In genomic region chr1:21002246-21003142, GRCm38 (mm10) we compare ENCODE assay signal across 10 mouse cellular contexts. TPM values are rescaled to one million over a fixed set of nuclear protein-coding genes. Genes with fewer than 3 reads are reported as not detected.
DNase-seq lines count a peak whose midpoint lies in the region; ATAC-seq lines count a peak whose summit lies in the region.
"Had no signal": no experiment of that assay in that cellular context is flagged by ENCODE, and none has a peak within 500 bp of the region (broad histone marks: within the 10 kb centered on the region; RNA-seq: fewer than 3 reads in every experiment).

No protein-coding gene starts in this region.

- ATAC-seq in lung, embryonic 15.5 days (ENCODE audit: borderline replicate concordance, extremely low read depth, low FRiP score, low TSS enrichment) = peak; percentile 77; the same call in 1 of the 2 replicates

- no peak overlapping the region for H3K4me2 ChIP-seq in lung, embryonic 15.5 days
- H3K4me2 ChIP-seq: neural tube, embryonic 12.5 days had no signal

- H3K36me3 ChIP-seq in heart, embryonic 10.5 days = peaks cover 54% of the 10 kb centered on the region
- H3K36me3 ChIP-seq in lung, embryonic 15.5 days = peaks cover 49% of the 10 kb centered on the region

- no peak overlapping the region for H3K4me3 ChIP-seq in heart, embryonic 10.5 days
- no peak overlapping the region for H3K4me3 ChIP-seq in lung, embryonic 15.5 days
- H3K4me3 ChIP-seq: neural tube, embryonic 12.5 days had no signal

- no peaks in the 10 kb centered on the region for H3K27me3 ChIP-seq in heart, embryonic 10.5 days (ENCODE audit: insufficient read depth, poor library complexity, severe bottlenecking)
- no peaks in the 10 kb centered on the region for H3K27me3 ChIP-seq in lung, embryonic 15.5 days
- H3K27me3 ChIP-seq: CH12.LX; neural tube, embryonic 12.5 days had no signal

- DNase-seq in heart, adult 18-20 months = peak; percentile 63 to 71
- no peak for DNase-seq in heart, embryonic 10.5 days (ENCODE audit: low spot score)
- DNase-seq in NIH3T3 (ENCODE audit: low read depth) = peak; percentile 72
- peak; percentile 64 for DNase-seq in gastrocnemius, adult 18-20 months (ENCODE audit: low spot score)
- no peak for DNase-seq in thymus, postnatal 25 days
- no peak for DNase-seq in retina, postnatal 1 day
- DNase-seq in left cerebral cortex, adult 8-10 months (ENCODE audit: low spot score in 2 of 2) = no peak

- WGBS in heart, embryonic 10.5 days = 90% methylated on average over 14 of the region's 14 CpGs
- WGBS in lung, embryonic 15.5 days = 71% methylated on average over 14 of the region's 14 CpGs

- H3K4me1 ChIP-seq in heart, embryonic 10.5 days = peaks cover 5% of the 10 kb centered on the region
- peaks cover 3% of the 10 kb centered on the region; the same call in 1 of the 2 replicates for H3K4me1 ChIP-seq in lung, embryonic 15.5 days
- H3K4me1 ChIP-seq: neural tube, embryonic 12.5 days had no signal

- H3K9ac ChIP-seq in lung, embryonic 15.5 days = no peak overlapping the region
- H3K9ac ChIP-seq: neural tube, embryonic 12.5 days had no signal

- H3K9me3 ChIP-seq in heart, embryonic 10.5 days = no peaks in the 10 kb centered on the region
- no peaks in the 10 kb centered on the region for H3K9me3 ChIP-seq in lung, embryonic 15.5 days
- H3K9me3 ChIP-seq: neural tube, embryonic 12.5 days had no signal

- no peak overlapping the region for H3K27ac ChIP-seq in heart, embryonic 10.5 days
- peak overlapping the region; percentile 50; the same call in 1 of the 2 replicates for H3K27ac ChIP-seq in lung, embryonic 15.5 days
- H3K27ac ChIP-seq: neural tube, embryonic 12.5 days had no signal

RNA-seq across cellular contexts. Expression of gene Efhc1, which starts 51.1 kb away (rescaled TPM):
- under 1 TPM; 0.32 to 0.82 TPM for total RNA-seq in heart, adult 18-20 months (2021)
- 0.75 and 1.1 TPM in 2 replicates for polyA plus RNA-seq in heart, embryonic 10.5 days (2016; fragmentation: Nextera tagmentation; extraction: Ambion mirVana)
- under 1 TPM; 0.14 to 0.33 TPM for total RNA-seq in gastrocnemius, adult 18-20 months (2021)
- polyA plus RNA-seq in lung, embryonic 15.5 days (2015; fragmentation: Nextera tagmentation; extraction: Ambion mirVana) = 5.2 and 5.3 TPM in 2 replicates
- total RNA-seq in left cerebral cortex, adult 8-10 months (2022) = 1 to 10 TPM; 1.2 to 2.5 (median 2.3) TPM
- total RNA-seq: CH12.LX had no signal

Comparison
In these comparisons a context has a peak if more than half of its experiments do, and no peak if none do; other contexts are left out.
1. DNase-seq: peak in heart, adult 18-20 months (2 of 2), NIH3T3 (single experiment) and gastrocnemius, adult 18-20 months (single experiment); none in heart, embryonic 10.5 days (single experiment), thymus, postnatal 25 days (single experiment), retina, postnatal 1 day (single experiment) and left cerebral cortex, adult 8-10 months (0 of 2).